Mouse (Mus musculus) inflammation-experienced regulatory T-cells, adult 6 months (primary cell): ENCODE data around the gene Prkcsh. TPM values are rescaled to one million over a fixed set of nuclear protein-coding genes. Genes with fewer than 3 reads are reported as not detected.

Experiments used
- ATAC-seq: one replicate; pipeline ENCODE4 v1.8.0; 2017
- polyA plus RNA-seq, 3 experiments: library from polyadenylated mRNA; unstranded; fragments of 100-300 nt; shearing (Covaris generic); gene quantifications; one replicate each; pipeline ENCODE4 v1.2.1; 2017

Prkcsh gene
- polyA plus RNA-seq, 3 experiments from 2014 or later: 30.8 to 47.7 (median 36.1) TPM

- ATAC-seq: no peak
These were observed 14.8 kb upstream of the Prkcsh start for GRCm38 (mm10) chr9:21987592-21988342.

- no peak for ATAC-seq
These were observed 14.0 kb upstream of the Prkcsh start for GRCm38 (mm10) chr9:21988421-21989101.

DNA sequence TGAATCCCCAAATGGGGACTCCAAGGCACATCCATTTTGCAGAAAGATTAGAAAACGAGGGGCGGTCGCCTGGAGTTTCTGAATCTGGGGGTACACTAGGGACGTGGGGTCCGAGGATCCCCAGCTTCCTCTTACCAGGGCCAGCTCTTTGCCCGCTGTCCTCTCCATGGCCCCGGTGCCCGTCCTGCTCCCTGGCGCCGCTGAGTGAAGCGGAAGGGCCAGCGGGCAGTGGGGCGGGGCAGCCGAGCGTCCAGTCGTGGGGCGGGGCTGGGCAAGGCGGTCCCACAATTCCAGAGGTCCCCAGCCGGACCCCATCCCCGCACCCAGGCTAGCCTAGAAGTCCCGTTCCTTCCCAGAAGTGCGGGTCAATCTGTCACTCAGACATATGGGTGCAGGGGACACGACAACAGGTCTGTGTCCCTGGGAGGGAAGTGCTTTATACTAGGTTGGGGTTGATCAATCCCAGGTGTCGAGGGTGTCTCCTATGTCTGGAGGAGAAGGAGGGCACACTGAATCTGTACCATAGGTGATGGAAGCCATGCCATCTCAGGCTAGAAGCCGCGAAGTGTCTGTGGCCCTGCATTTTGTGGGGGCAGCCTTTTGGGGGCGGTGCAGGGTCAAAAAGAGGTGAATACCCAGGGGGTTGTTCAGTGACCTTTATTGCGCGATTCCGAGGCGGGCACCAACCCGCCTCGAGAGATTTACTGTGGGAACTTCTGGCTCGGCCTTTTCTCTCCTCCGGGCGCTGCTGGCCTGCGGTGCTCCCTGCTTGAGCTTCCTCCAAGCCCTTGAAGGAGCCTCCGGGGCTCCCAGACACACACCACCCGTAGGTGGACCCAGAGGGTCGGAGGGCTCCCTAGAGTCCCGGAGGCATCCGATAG, 13.1 kb upstream of the Prkcsh start, which contains the start of gene Rgl3:
Gene Rgl3, minus strand, starts transcription at position 217 of the 881 bp plus-strand sequence.
- no peak for ATAC-seq

GRCm38 (mm10) chr9:21992227-21992626, 10.4 kb upstream of the Prkcsh start:
- no peak for ATAC-seq

GRCm38 (mm10) chr9:21996178-21996867, 6.3 kb upstream of the Prkcsh start:
- no peak for ATAC-seq

DNA sequence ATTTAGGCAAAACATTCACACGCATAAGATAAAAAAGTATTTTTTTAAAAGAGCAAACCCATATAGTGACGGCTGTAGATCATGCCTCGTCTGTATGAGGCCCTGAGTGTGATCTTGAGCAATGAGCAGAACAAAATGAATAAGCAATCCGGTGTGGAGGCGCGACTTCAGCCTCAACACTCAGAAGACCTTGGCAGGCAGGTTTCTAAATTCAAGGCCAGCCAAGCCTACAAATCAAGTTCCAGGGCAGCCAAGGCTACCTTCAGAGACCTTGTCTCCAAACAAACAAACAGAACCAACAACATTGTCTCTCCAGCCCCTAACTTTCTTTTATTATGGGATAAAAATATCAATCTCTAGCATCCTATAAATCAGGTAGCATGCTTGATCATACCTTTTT, 2.3 kb upstream of the Prkcsh start:
- no peak for ATAC-seq

DNA sequence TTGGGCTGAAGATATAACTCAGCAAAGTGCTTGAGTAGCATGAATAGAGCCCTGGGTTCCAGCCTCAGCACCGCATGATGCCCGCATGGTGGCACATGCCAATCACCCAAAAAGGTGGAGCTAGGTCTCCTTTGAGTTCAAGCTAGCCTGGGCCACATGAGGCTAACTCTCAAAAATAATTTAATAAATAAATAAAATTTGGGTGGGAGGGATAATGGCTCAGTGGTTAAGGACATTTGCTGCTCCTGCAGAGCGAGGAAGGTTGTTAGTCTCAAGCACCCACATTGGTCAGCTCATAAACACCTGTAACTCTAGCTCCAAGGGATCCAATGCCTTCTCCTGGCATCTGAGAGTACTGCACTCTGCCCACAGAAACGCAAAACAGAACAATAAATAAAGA, 973 bp upstream of the Prkcsh start:
- no peak for ATAC-seq

DNA sequence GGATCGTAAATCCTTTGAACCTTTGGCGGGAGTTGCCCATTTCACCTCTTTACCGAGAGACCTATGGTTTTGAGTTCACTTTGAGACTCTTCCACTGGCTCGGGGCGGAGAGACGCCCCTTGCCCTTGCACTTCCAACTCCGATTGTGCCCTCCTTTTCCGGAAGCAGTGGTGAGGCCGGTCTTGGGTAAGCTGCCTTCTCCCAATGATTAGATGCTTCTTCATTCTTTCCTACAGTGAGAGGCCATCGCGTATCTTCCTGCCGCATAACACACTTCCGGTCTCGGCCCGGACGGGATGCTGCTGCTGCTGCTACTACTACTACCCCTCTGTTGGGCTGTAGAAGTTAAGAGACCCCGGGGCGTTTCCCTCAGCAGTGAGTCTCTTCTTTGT, 553 bp downstream of the Prkcsh start:
- ATAC-seq: peak; percentile 8

- ATAC-seq: no peak
These were observed 1.9 kb downstream of the Prkcsh start for GRCm38 (mm10) chr9:22004546-22004945.

DNA sequence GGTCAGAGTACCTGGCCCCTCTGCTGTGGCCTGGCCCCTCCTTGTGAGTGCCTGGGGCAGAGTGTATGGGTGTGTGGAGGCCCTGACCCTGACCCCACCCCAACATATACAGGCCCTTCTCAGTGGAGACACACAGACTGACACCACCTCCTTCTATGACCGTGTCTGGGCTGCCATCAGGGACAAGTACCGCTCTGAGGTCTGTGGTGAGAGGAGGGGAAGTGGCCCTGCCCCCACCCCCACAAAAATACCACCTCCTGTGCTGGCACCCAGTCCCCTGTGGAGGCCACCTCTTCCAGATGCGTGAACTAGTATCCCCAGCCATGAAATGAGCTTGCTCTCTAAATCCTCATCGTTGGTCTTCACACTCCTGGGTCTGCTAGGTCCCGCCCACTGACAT, 8.4 kb downstream of the Prkcsh start:
- no peak for ATAC-seq

GRCm38 (mm10) chr9:22012731-22013130, 10.1 kb downstream of the Prkcsh start:
- ATAC-seq: no peak

- ATAC-seq: no peak
These were observed 13.6 kb downstream of the Prkcsh start for GRCm38 (mm10) chr9:22016245-22016644.

DNA sequence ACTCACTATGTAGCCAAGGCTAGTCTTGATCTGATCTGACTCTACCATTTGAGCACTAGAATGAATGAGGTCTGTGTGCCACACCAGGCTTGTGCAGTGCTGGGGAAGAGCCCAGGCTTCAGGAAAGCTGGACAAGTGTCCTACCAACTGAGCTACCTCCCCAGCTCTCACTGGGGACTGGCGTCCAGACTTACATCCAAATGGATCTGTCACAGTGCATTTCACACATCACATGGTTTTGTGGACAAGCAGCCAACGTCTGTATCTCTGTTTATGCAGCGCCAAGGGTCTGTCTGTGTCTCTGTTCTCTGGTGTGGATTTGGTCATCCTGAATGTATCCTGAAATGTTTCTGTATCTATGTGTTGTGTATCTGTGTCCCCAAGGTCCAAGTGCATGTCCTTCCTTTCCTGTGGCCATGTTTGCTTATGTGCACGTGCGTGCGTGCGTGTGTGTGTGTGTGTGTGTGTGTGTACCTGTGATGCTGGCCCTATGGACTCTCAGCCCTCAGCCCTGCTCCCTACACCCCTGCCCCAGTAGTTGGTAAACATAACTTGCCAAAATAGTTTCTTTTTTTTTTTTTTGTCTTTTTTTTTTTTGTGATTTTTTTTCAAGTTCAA, 14.7 kb downstream of the Prkcsh start:
- no peak for ATAC-seq

DNA sequence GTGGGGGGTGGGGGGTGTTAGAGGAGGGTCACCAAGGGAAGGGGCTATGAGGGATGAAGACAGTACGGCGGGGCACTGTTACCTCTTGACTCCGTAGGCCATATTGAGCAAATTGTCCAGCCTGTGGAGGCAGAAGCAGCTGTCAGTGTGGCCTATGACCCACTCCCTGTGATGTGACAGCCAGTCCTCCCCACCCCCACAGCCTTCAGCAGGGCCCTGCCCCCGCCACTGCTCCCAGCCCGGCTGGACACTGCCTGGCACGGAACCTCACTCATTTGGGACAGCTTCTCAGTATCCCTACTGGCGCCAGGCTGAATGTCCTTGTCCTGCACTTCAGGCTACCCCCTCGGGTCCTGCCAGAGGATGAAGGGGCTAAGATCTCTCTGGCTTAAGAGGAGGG, 22.0 kb downstream of the Prkcsh start:
- no peak for ATAC-seq

DNA sequence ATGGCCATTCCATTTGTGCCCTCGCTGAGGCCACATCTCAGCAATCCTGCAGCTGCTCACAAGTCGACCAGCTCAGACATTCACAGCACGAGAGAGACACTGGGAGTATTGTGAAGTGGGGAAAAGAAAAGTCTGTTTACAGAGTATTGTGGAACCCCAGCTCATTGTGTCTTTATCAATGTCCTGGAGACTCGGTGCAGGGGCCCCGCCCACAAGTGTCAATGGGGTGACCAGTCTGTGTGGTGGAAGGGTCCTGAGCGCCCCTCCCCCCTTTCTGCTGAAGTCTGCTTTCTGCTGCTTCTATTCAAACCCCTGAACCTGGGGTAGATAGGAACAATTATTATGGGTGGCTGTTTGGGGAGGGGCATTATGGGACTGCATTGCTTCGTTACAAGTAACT, 25.9 kb downstream of the Prkcsh start:
- ATAC-seq: no peak

- ATAC-seq: no peak
These were observed 27.8 kb downstream of the Prkcsh start for GRCm38 (mm10) chr9:22030386-22030785.

DNA sequence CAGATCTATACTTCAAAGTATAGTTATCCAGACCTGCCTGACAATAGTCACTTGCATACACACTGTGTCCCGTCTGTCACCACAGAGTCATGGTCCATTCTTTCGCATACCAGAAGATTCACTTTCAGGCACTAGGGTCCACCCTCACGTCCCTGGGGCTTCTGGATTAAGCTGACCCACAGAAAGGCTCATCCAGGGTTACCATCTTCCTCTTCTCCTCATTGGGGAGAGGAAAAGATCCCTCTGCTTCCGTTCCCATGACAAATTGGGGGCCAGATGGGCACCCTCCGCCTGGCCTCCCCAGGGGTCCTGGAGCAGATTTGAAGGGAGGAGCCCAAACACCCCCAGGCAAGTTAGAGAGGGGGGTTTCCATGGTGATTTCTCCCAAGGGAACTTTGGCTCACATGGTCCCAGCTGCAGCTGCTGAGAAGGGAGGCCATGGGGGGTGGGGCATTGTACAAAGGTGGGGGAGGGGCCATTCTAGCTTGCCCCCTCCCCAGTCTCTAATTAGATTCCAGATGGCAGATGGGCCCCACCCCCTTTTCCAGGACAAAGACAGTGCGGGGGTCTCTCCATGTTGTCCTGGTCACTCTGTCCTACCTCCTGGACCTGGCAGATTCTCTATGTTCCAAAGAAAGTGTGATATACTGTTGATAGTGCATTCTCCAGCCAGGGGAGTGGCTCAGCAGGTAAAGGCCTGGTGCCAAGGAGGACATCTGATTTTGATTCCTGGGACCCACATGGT, 32.9 kb downstream of the Prkcsh start:
- no peak for ATAC-seq

- ATAC-seq: no peak
These were observed 35.2 kb downstream of the Prkcsh start for GRCm38 (mm10) chr9:22037826-22038225.

GRCm38 (mm10) chr9:22041832-22042231, 39.2 kb downstream of the Prkcsh start:
- ATAC-seq: no peak

DNA sequence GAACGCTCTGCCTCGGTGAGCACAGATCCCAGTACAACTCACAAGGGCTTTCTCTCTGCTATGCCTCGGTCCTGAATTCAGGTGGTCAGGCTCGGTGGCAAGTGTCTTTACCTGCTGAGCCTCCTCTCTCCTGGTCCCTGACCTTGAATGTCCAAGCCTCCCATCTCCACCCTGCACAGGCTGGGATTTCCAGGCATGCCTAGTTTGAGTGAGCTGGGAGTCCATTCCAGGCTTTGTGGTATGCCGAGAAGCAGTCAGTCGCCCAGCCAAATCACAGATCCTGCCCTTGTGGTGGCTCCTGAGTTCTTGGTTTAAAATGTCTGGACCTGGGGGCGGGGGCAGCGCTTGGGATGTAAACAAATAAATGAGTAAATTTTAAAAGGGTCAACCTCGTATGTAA, 44.7 kb downstream of the Prkcsh start:
- ATAC-seq: no peak

DNA sequence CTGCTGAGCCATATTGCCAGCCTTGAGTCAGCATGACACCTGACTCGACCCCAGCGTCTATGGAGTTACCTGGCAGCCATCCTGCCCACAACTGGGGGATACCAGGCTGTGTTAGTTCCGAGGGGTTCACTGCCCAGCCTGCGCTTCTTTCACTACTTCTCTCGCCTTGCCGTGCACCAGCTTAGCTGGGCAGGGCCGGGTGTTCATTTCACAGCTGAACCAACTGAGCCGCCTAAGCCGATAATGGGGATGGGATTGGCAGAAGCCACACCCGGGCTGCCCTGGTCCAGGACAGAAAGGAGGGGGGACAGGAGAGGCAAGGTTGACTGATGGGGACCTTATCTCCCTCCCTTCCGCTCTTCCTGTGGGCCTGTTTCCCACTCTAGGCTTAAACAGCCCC, 46.7 kb downstream of the Prkcsh start:
- no peak for ATAC-seq
